Mouse (Mus musculus): Measurements from ENCODE around the gene Grid2.

DNA sequence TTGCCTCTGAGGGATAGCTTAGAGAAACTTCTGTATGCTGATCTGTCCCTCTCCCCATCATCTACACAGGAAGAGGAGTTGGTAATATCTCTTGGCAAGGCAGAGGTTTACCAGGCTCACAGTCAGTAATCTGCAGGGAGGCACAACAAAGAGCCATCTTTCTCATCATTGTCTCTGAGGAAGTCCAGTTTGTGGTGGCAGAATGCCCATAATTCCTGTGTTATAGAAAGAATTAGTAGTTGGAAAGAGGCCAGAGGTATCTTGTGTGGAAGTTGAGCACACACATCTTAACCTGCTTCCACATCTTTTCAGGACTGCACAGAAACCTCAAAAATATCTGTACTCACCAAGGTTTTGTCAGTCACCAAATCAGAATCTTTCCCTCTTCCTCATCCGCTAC, 1071.3 kb downstream of the Grid2 start:
- TF ChIP-seq CTCF (IDR thresholded peaks at IDR 0.05; ENCODE audit: low read depth) (no peak), EP300 (optimal IDR thresholded peaks at IDR 0.05) (no peak)

Measured in stomach, postnatal 0 days (tissue).